Mouse (Mus musculus) lung, postnatal 0 days (tissue): ENCODE results near the gene Ddx39b.

Experiments
- CTCF ChIP-seq: IDR thresholded peaks from 2 replicates; pipeline ENCODE4 v1.5.1; 2016; ENCODE audit warnings: antibody characterized with exemption, mild to moderate bottlenecking
- EP300 ChIP-seq: IDR thresholded peaks from 2 replicates; pipeline ENCODE4 v1.6.1; 2016; ENCODE audit warnings: antibody characterized with exemption, mild to moderate bottlenecking, control low read depth

GRCm38 (mm10) chr17:35198946-35199345 is 42.6 kb upstream of the Ddx39b start:
- no peak for TF ChIP-seq CTCF
- no peak for TF ChIP-seq EP300
